Mouse (Mus musculus) cerebellum, adult 2 months (tissue): ENCODE measurements around the gene Sit1. TPM values are rescaled to one million over a fixed set of nuclear protein-coding genes. Genes with fewer than 3 reads are reported as not detected.

ENCODE experiments used
- DNase-seq, 2 experiments: peaks; one replicate each; pipeline ENCODE4 v3.0.0; 2021
- H3K27ac ChIP-seq: fragments of 200-500 bp; 2 replicates; pipeline ENCODE4 v1.5.1; 2012; ENCODE audit warnings: low read length, control low read depth, inconsistent platforms; ENCODE audit not compliant: insufficient read depth
- H3K27me3 ChIP-seq: fragments of 200-500 bp; 2 replicates; pipeline ENCODE4 v1.6.1; 2012; ENCODE audit warnings: inconsistent platforms, mild to moderate bottlenecking, low read length, moderate library complexity; ENCODE audit not compliant: control insufficient read depth, insufficient read depth
- H3K4me1 ChIP-seq: fragments of 200-500 bp; 2 replicates; pipeline ENCODE4 v1.6.1; 2011; ENCODE audit warnings: low read length; ENCODE audit not compliant: control insufficient read depth, insufficient read depth
- H3K4me3 ChIP-seq: fragments of 200-500 bp; replicated peaks from 2 replicates; pipeline ENCODE3; 2011; ENCODE audit warnings: mild to moderate bottlenecking, low read depth, low read length, control low read depth; ENCODE audit not compliant: insufficient read depth
- CTCF ChIP-seq: fragments of 200-500 bp; IDR thresholded peaks from 2 replicates; pipeline ENCODE4 v1.5.1; 2011; ENCODE audit warnings: low read depth, mild to moderate bottlenecking, control low read depth, low read length, moderate library complexity, borderline replicate concordance; ENCODE audit not compliant: insufficient read depth
- POLR2A ChIP-seq: fragments of 200-500 bp; IDR thresholded peaks from 2 replicates; pipeline ENCODE4 v1.6.1; 2011; ENCODE audit warnings: low read length, control low read depth, borderline replicate concordance; ENCODE audit not compliant: insufficient read depth
- WGBS: fragments of 180-500 bp; shearing (Covaris S2); methylation state at CpG from one replicate; pipeline ENCODE4 v1.1.7; 2018; 5-methylcytosine and 5-hydroxymethylcytosine counted together
- polyA plus RNA-seq: library from polyadenylated mRNA; depleted of rRNA; stranded (reverse); fragments of >200 nt; gene quantifications from 2 replicates; pipeline ENCODE4 v1.2.3, GENCODE M21; 2012

The Sit1 gene
- polyA plus RNA-seq, 1 experiment, result not detected

- peak; percentile 36 to 47 for DNase-seq
- WGBS, result 50% methylated on average over 24 of the region's 24 CpGs
- TF ChIP-seq CTCF (peak; percentile 41; the same call in 1 of the 2 replicates), POLR2A (no peak)
- Histone ChIP-seq H3K27ac (no peak overlapping the region), H3K27me3 (no peaks in the 10 kb centered on the region), H3K4me3 (peak overlapping the region; percentile 20), H3K4me1 (peaks cover 15% of the 10 kb centered on the region)
These were observed 4.4 kb downstream of the Sit1 start for GRCm38 (mm10) chr4:43478906-43479832.

GRCm38 (mm10) chr4:43478534-43478858, 5.0 kb downstream of the Sit1 start:
- WGBS, result 45% methylated on average over 8 of the region's 8 CpGs
- no peak for TF ChIP-seq CTCF
- TF ChIP-seq POLR2A, result no peak
- Histone ChIP-seq H3K4me3 (peak overlapping the region; percentile 65), H3K27me3 (no peaks in the 10 kb centered on the region), H3K4me1 (peaks cover 15% of the 10 kb centered on the region), H3K27ac (peak overlapping the region; percentile 25; the same call in 1 of the 2 replicates)
- DNase-seq, result no peak

- peak; percentile 87 to 89 for DNase-seq
- H3K27ac ChIP-seq, result peak overlapping the region; percentile 25; the same call in 1 of the 2 replicates
- TF ChIP-seq CTCF (peak; percentile 63), POLR2A (no peak; the same call in 1 of the 2 replicates)
- H3K4me1 ChIP-seq, result peaks cover 12% of the 10 kb centered on the region
- H3K27me3 ChIP-seq, result no peaks in the 10 kb centered on the region
- peak overlapping the region; percentile 65 for H3K4me3 ChIP-seq
- WGBS, result 13% methylated on average over 11 of the region's 11 CpGs
These were observed 5.5 kb downstream of the Sit1 start for GRCm38 (mm10) chr4:43477857-43478533.

- TF ChIP-seq POLR2A (no peak), CTCF (no peak)
- H3K27me3 ChIP-seq, result no peaks in the 10 kb centered on the region
- H3K4me3 ChIP-seq, result no peak overlapping the region
- WGBS, result 90% methylated on average over 6 of the region's 6 CpGs
- H3K27ac ChIP-seq, result no peak overlapping the region
- DNase-seq, result no peak
- H3K4me1 ChIP-seq, result 0 out of 2 replicates have a peak, but pooled peaks cover 2% of the 10 kb centered on the region
These were observed 6.9 kb downstream of the Sit1 start for GRCm38 (mm10) chr4:43476604-43477003.

- no peak for DNase-seq
- no peak overlapping the region for H3K27ac ChIP-seq
- H3K27me3 ChIP-seq, result no peaks in the 10 kb centered on the region
- 0 out of 2 replicates have a peak, but pooled peaks cover 2% of the 10 kb centered on the region for H3K4me1 ChIP-seq
- H3K4me3 ChIP-seq, result no peak overlapping the region
- WGBS, result 73% methylated on average over 1 of the region's 1 CpGs
- TF ChIP-seq CTCF, result no peak
- no peak for TF ChIP-seq POLR2A
These were observed 9.9 kb downstream of the Sit1 start for GRCm38 (mm10) chr4:43473636-43474035.

- no peaks in the 10 kb centered on the region for H3K4me1 ChIP-seq
- H3K27ac ChIP-seq, result no peak overlapping the region
- no peak overlapping the region for H3K4me3 ChIP-seq
- no peak for DNase-seq
- no peaks in the 10 kb centered on the region for H3K27me3 ChIP-seq
- 93% methylated on average over 10 of the region's 10 CpGs for WGBS
- TF ChIP-seq CTCF (no peak), POLR2A (no peak)
These were observed 13.2 kb downstream of the Sit1 start for GRCm38 (mm10) chr4:43470301-43470700.

- no peak overlapping the region for H3K27ac ChIP-seq
- H3K27me3 ChIP-seq, result no peaks in the 10 kb centered on the region
- no peak overlapping the region for H3K4me3 ChIP-seq
- TF ChIP-seq CTCF (no peak), POLR2A (no peak)
- no peak for DNase-seq
- H3K4me1 ChIP-seq, result no peaks in the 10 kb centered on the region
- WGBS, result 76% methylated on average over 7 of the region's 7 CpGs
These were observed 16.7 kb downstream of the Sit1 start for GRCm38 (mm10) chr4:43466872-43467271.
